Mouse (Mus musculus): ENCODE data around the gene Arhgap9. TPM values are rescaled to one million over a fixed set of nuclear protein-coding genes. Genes with fewer than 3 reads are reported as not detected.

Arhgap9 gene
- total RNA-seq, 2 experiments from 2014 or later, result 0.89 to 0.99 TPM

- DNase-seq, result no peak
- no peak for TF ChIP-seq CTCF (IDR thresholded peaks at IDR 0.05)
- H3K27ac ChIP-seq, result no peak overlapping the region
- no peak overlapping the region for H3K4me3 ChIP-seq
- intact Hi-C loops (cut with DNase I), result no loop called here
Measured at GRCm38 (mm10) chr10:127368273-127368672, 46.5 kb downstream of the Arhgap9 start.

GRCm38 (mm10) chr10:127369834-127370820, 48.4 kb downstream of the Arhgap9 start, which contains the start of gene Inhbc:
TSS of gene Inhbc (minus strand) at chr10:127370431.
- TF ChIP-seq CTCF (IDR thresholded peaks at IDR 0.05), result no peak
- intact Hi-C loops (cut with DNase I), result no loop called here
- Histone ChIP-seq H3K4me3 (no peak within 1 kb of the TSS), H3K27ac (no peak within 1 kb of the TSS)
- no peak for DNase-seq

GRCm38 (mm10) chr10:127371023-127371422, 49.3 kb downstream of the Arhgap9 start:
- TF ChIP-seq CTCF (IDR thresholded peaks at IDR 0.05), result no peak
- no peak overlapping the region for H3K27ac ChIP-seq
- H3K4me3 ChIP-seq, result no peak overlapping the region
- DNase-seq, result no peak
- intact Hi-C loops (cut with DNase I), result no loop called here

- DNase-seq, result no peak
- Histone ChIP-seq H3K27ac (no peak overlapping the region), H3K4me3 (no peak overlapping the region)
- TF ChIP-seq CTCF (IDR thresholded peaks at IDR 0.05), result no peak
- intact Hi-C loops (cut with DNase I), result no loop called here
Measured at GRCm38 (mm10) chr10:127377700-127378099, 55.9 kb downstream of the Arhgap9 start.

Other genes with a start within 250 kb of the Arhgap9 start
- gene Agap2, start 246.7 kb upstream of the Arhgap9 start, total RNA-seq (2021), result 1 to 10 TPM; 1.6 TPM
- gene Os9, start 200.8 kb upstream of the Arhgap9 start, total RNA-seq (2021), result 10 to 100 TPM; 10.9 to 15.1 TPM
- under 1 TPM; 0.66 to 0.89 TPM for gene B4galnt1, start 156.7 kb upstream of the Arhgap9 start, total RNA-seq (2021)
- gene Slc26a10, start 141.3 kb upstream of the Arhgap9 start, total RNA-seq (2021), result 1 to 10 TPM; 4.1 to 5.4 TPM
- 1 to 10 TPM; 8.5 to 8.8 TPM for gene Arhgef25, start 131.9 kb upstream of the Arhgap9 start, total RNA-seq (2021)
- gene Dtx3, start 126.2 kb upstream of the Arhgap9 start, total RNA-seq (2021), result 10 to 100 TPM; 20.8 to 25.6 TPM
- 1 to 10 TPM; 7.6 to 7.9 TPM for gene Pip4k2c, start 110.4 kb upstream of the Arhgap9 start, total RNA-seq (2021)
- under 1 TPM; 0.10 to 0.20 TPM for gene Kif5a, start 58.6 kb upstream of the Arhgap9 start, total RNA-seq (2021)
- 10 to 100 TPM; 91.3 to 98.3 TPM for gene Dctn2, start 55.6 kb upstream of the Arhgap9 start, total RNA-seq (2021)
- gene Mbd6, start 32.9 kb upstream of the Arhgap9 start, total RNA-seq (2021), result 10 to 100 TPM; 16.2 to 18.7 TPM
- gene Mars, start 10.2 kb upstream of the Arhgap9 start, total RNA-seq (2021), result 10 to 100 TPM; 69.0 to 71.4 TPM
- 1 to 10 TPM in 1 of 2 experiments, under 1 TPM in 1; 0.70 to 1.2 TPM for gene Gli1, start 20.0 kb downstream of the Arhgap9 start, total RNA-seq (2021)
- gene Inhbe, start 32.4 kb downstream of the Arhgap9 start, total RNA-seq (2021), result not detected
- gene Inhbc, start 48.5 kb downstream of the Arhgap9 start, total RNA-seq (2021), result not detected
- 100 to 1,000 TPM; 118 to 153 TPM for gene R3hdm2, start 58.4 kb downstream of the Arhgap9 start, total RNA-seq (2021)
- gene Stac3, start 179.7 kb downstream of the Arhgap9 start, total RNA-seq (2021), result 100 to 1,000 TPM; 393 to 462 TPM
- gene Ndufa4l2, start 193.0 kb downstream of the Arhgap9 start, total RNA-seq (2021), result 10 to 100 TPM in 1 of 2 experiments, 1 to 10 TPM in 1; 8.1 to 16.5 TPM
- gene Shmt2, start 200.5 kb downstream of the Arhgap9 start, total RNA-seq (2021), result 10 to 100 TPM; 22.7 to 28.9 TPM
- under 1 TPM; 0.17 to 0.23 TPM for gene Nxph4, start 212.6 kb downstream of the Arhgap9 start, total RNA-seq (2021)

Measured in gastrocnemius, adult 2 months (tissue).